Mouse (Mus musculus): ENCODE measurements at regions not wholly inside any gene's neighbourhood (a gene's known extent, or its start where the extent isn't known, plus 50 kb on each side); places are given as distances from the start of the nearest gene placed in this dataset.
A peak's percentile ranks its signal among the peaks of the same experiment; 100 is the strongest.

- H3K27me3 ChIP-seq = 0 out of 2 replicates have a peak, but pooled peaks cover 4% of the 10 kb centered on the region
- H3K9me3 ChIP-seq = no peaks in the 10 kb centered on the region
- ATAC-seq (ENCODE audit: borderline replicate concordance, extremely low read depth, low FRiP score, low TSS enrichment) = no peak
- H3K4me1 ChIP-seq = no peaks in the 10 kb centered on the region
- no peak overlapping the region for H3K9ac ChIP-seq
- no peak overlapping the region for H3K4me2 ChIP-seq
- H3K27ac ChIP-seq = no peak overlapping the region
- no peaks in the 10 kb centered on the region for H3K36me3 ChIP-seq
- H3K4me3 ChIP-seq = no peak overlapping the region
- WGBS = 86% methylated on average over 7 of the region's 7 CpGs
Measured at GRCm38 (mm10) chr1:90386792-90387191, 183.0 kb downstream of the Ackr3 start.

- no peak overlapping the region for H3K9ac ChIP-seq
- WGBS = 64% methylated on average over 7 of the region's 7 CpGs
- no peaks in the 10 kb centered on the region for H3K27me3 ChIP-seq
- no peaks in the 10 kb centered on the region for H3K36me3 ChIP-seq
- ATAC-seq (ENCODE audit: borderline replicate concordance, extremely low read depth, low FRiP score, low TSS enrichment) = no peak
- no peak overlapping the region for H3K4me2 ChIP-seq
- no peak overlapping the region for H3K4me3 ChIP-seq
- no peak overlapping the region for H3K27ac ChIP-seq
- no peaks in the 10 kb centered on the region for H3K9me3 ChIP-seq
- no peaks in the 10 kb centered on the region for H3K4me1 ChIP-seq
Measured at GRCm38 (mm10) chr1:90390422-90390821, 186.6 kb downstream of the Ackr3 start.

GRCm38 (mm10) chr1:90393861-90394260 is 190.1 kb downstream of the Ackr3 start:
- Histone ChIP-seq H3K36me3 (no peaks in the 10 kb centered on the region), H3K9ac (no peak overlapping the region), H3K27me3 (no peaks in the 10 kb centered on the region), H3K4me1 (no peaks in the 10 kb centered on the region), H3K27ac (no peak overlapping the region), H3K4me3 (no peak overlapping the region), H3K4me2 (no peak overlapping the region), H3K9me3 (no peaks in the 10 kb centered on the region)
- no peak for ATAC-seq (ENCODE audit: borderline replicate concordance, extremely low read depth, low FRiP score, low TSS enrichment)
- WGBS = 50% methylated on average over 5 of the region's 5 CpGs

GRCm38 (mm10) chr1:90395331-90396016 is 191.7 kb downstream of the Ackr3 start:
- no peaks in the 10 kb centered on the region for H3K4me1 ChIP-seq
- H3K27ac ChIP-seq = no peak overlapping the region
- H3K9ac ChIP-seq = no peak overlapping the region
- no peaks in the 10 kb centered on the region for H3K36me3 ChIP-seq
- no peak for ATAC-seq (ENCODE audit: borderline replicate concordance, extremely low read depth, low FRiP score, low TSS enrichment)
- no peak overlapping the region for H3K4me2 ChIP-seq
- WGBS = 75% methylated on average over 5 of the region's 5 CpGs
- no peak overlapping the region for H3K4me3 ChIP-seq
- no peaks in the 10 kb centered on the region for H3K9me3 ChIP-seq
- no peaks in the 10 kb centered on the region for H3K27me3 ChIP-seq

GRCm38 (mm10) chr1:90396660-90397059 is 192.9 kb downstream of the Ackr3 start:
- Histone ChIP-seq H3K36me3 (no peaks in the 10 kb centered on the region), H3K4me2 (no peak overlapping the region), H3K27ac (no peak overlapping the region), H3K9ac (no peak overlapping the region), H3K9me3 (no peaks in the 10 kb centered on the region), H3K27me3 (no peaks in the 10 kb centered on the region), H3K4me1 (no peaks in the 10 kb centered on the region), H3K4me3 (no peak overlapping the region)
- 52% methylated on average over 1 of the region's 1 CpGs for WGBS
- no peak for ATAC-seq (ENCODE audit: borderline replicate concordance, extremely low read depth, low FRiP score, low TSS enrichment)

GRCm38 (mm10) chr1:90397355-90397754 is 193.6 kb downstream of the Ackr3 start:
- Histone ChIP-seq H3K9me3 (no peaks in the 10 kb centered on the region), H3K4me3 (no peak overlapping the region), H3K9ac (no peak overlapping the region), H3K4me2 (no peak overlapping the region), H3K27ac (no peak overlapping the region), H3K27me3 (no peaks in the 10 kb centered on the region), H3K36me3 (no peaks in the 10 kb centered on the region), H3K4me1 (no peaks in the 10 kb centered on the region)
- ATAC-seq (ENCODE audit: borderline replicate concordance, extremely low read depth, low FRiP score, low TSS enrichment) = no peak
- 58% methylated on average over 5 of the region's 5 CpGs for WGBS

- H3K4me1 ChIP-seq = no peaks in the 10 kb centered on the region
- no peak overlapping the region for H3K9ac ChIP-seq
- no peaks in the 10 kb centered on the region for H3K27me3 ChIP-seq
- no peak for ATAC-seq (ENCODE audit: borderline replicate concordance, extremely low read depth, low FRiP score, low TSS enrichment)
- no peak overlapping the region for H3K4me2 ChIP-seq
- no peaks in the 10 kb centered on the region for H3K36me3 ChIP-seq
- no peak overlapping the region for H3K4me3 ChIP-seq
- H3K27ac ChIP-seq = no peak overlapping the region
- H3K9me3 ChIP-seq = no peaks in the 10 kb centered on the region
- WGBS = 75% methylated on average over 15 of the region's 15 CpGs
Measured at GRCm38 (mm10) chr1:90398396-90398975, 194.7 kb downstream of the Ackr3 start.

DNA sequence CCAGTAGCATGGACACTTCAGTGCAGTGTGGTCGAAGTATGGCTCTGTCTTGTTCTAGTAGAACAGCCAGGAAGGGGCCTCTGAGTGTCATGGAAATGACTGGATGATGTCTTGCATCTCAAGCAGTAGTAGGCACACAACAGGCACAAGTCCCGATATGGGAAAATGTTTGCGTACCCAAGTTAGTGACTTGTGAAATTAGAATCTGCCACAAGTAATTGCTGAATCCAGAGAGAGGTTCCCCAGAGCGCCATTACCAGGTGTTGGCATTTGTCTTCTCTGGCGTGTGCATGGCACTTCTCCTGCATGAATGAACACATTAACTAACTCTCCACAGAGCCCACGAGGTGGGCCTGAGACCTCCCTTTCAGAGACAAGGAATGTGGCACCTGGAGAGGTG is 199.3 kb downstream of the Ackr3 start:
- H3K4me3 ChIP-seq = no peak overlapping the region
- H3K4me1 ChIP-seq = peaks cover 26% of the 10 kb centered on the region
- H3K9ac ChIP-seq = no peak overlapping the region
- H3K36me3 ChIP-seq = no peaks in the 10 kb centered on the region
- 82% methylated on average over 6 of the region's 6 CpGs for WGBS
- ATAC-seq (ENCODE audit: borderline replicate concordance, extremely low read depth, low FRiP score, low TSS enrichment) = no peak
- no peaks in the 10 kb centered on the region for H3K9me3 ChIP-seq
- no peaks in the 10 kb centered on the region for H3K27me3 ChIP-seq
- H3K4me2 ChIP-seq = no peak overlapping the region
- H3K27ac ChIP-seq = no peak overlapping the region

GRCm38 (mm10) chr1:90404717-90405487 is 197.9 kb upstream of the Cops8 start:
- Histone ChIP-seq H3K27me3 (no peaks in the 10 kb centered on the region), H3K27ac (no peak overlapping the region), H3K4me2 (no peak overlapping the region), H3K4me3 (no peak overlapping the region), H3K36me3 (no peaks in the 10 kb centered on the region), H3K9me3 (no peaks in the 10 kb centered on the region), H3K4me1 (peaks cover 36% of the 10 kb centered on the region), H3K9ac (no peak overlapping the region)
- ATAC-seq (ENCODE audit: borderline replicate concordance, extremely low read depth, low FRiP score, low TSS enrichment) = no peak
- 45% methylated on average over 6 of the region's 6 CpGs for WGBS

GRCm38 (mm10) chr1:90406663-90407062 is 196.1 kb upstream of the Cops8 start:
- no peak overlapping the region for H3K27ac ChIP-seq
- no peak for ATAC-seq (ENCODE audit: borderline replicate concordance, extremely low read depth, low FRiP score, low TSS enrichment)
- H3K9ac ChIP-seq = no peak overlapping the region
- H3K9me3 ChIP-seq = no peaks in the 10 kb centered on the region
- no peaks in the 10 kb centered on the region for H3K27me3 ChIP-seq
- WGBS = 71% methylated on average over 6 of the region's 6 CpGs
- no peaks in the 10 kb centered on the region for H3K36me3 ChIP-seq
- no peak overlapping the region for H3K4me2 ChIP-seq
- no peak overlapping the region for H3K4me3 ChIP-seq
- peaks cover 37% of the 10 kb centered on the region for H3K4me1 ChIP-seq

DNA sequence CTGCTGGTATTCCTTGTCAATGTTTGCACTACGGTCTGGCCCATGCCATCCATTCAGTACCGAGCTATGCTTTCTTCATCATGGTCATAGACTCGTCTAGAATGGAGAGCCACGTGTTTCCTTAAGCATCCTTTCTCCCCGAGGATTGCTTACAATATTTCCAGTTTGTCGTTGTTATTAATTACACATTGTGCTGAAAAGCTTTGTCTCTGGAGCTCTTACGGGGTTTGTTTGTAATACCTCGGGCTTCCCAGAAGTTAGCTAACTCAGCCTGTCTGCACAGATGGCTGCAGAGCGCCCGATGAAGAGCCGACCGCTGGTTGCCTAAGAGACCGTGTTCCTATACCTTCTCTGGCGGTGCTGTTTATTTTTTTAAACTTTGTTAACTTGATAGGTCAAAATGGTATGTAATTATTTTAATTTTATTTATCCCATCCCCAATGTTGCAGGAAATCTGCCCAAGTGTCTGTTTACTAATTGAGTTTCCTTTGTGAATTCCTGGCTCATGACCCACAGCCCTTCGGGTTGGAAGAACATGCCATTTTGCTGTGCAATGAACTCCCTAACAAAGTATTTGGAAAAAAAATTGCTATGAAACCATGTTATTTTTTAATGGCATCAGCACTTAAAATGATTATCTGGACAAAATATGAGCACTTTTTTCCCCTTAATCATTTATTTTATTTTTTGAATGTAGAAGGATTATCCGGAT is 194.1 kb upstream of the Cops8 start:
- no peak overlapping the region for H3K4me2 ChIP-seq
- no peaks in the 10 kb centered on the region for H3K9me3 ChIP-seq
- peaks cover 37% of the 10 kb centered on the region for H3K4me1 ChIP-seq
- H3K27ac ChIP-seq = peak overlapping the region; percentile 65
- H3K27me3 ChIP-seq = no peaks in the 10 kb centered on the region
- WGBS = 33% methylated on average over 16 of the region's 16 CpGs
- peak; percentile 81 for ATAC-seq (ENCODE audit: borderline replicate concordance, extremely low read depth, low FRiP score, low TSS enrichment)
- no peak overlapping the region for H3K4me3 ChIP-seq
- H3K9ac ChIP-seq = no peak overlapping the region
- H3K36me3 ChIP-seq = no peaks in the 10 kb centered on the region

DNA sequence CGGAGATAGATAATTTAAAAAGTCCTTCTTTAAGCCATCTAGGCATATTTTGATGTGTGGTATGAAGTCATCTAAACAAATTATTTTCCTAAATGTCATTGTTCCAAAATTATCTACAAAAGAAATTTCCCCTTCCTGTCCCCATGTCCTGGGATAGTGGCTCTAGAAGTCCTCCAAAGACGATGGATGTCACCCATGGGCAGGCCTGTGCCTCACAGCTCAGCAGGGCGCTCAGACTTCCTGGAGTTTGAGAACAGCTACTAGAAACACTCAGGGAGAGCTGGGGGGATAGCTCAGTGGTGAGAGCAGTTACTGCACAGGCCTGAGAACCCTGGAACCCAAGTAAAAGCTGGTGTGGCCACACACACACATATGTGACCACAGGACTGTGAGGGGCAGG is 193.5 kb upstream of the Cops8 start:
- ATAC-seq (ENCODE audit: borderline replicate concordance, extremely low read depth, low FRiP score, low TSS enrichment) = peak; percentile 61; the same call in 1 of the 2 replicates
- H3K4me1 ChIP-seq = peaks cover 37% of the 10 kb centered on the region
- H3K27me3 ChIP-seq = no peaks in the 10 kb centered on the region
- H3K4me2 ChIP-seq = no peak overlapping the region
- no peaks in the 10 kb centered on the region for H3K36me3 ChIP-seq
- H3K27ac ChIP-seq = peak overlapping the region; percentile 54
- WGBS = 55% methylated on average over 3 of the region's 3 CpGs
- H3K4me3 ChIP-seq = no peak overlapping the region
- no peak overlapping the region for H3K9ac ChIP-seq
- no peaks in the 10 kb centered on the region for H3K9me3 ChIP-seq

Measured in lung, embryonic 15.5 days (tissue).